Comparison of ENCODE assay signal across 8 mouse cellular contexts in the genomic region with DNA sequence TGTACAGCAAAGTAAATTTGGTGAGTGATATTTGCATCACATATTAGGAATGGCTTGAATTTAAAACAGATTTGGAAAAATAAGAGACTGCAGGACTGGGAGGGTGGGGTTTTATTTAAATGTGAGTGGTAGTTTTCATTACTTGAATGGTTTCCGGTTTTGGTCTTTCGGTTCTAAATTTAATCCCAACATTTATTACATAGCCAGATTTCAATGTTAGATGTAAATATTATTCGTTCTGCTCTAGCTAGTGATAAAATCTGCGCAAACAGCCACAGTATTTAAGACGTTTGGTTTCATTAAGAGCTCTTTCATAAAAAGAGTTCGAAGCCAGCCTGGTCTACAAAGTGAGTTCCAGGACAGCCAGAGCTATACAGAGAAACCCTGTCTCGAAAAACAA. TPM values are rescaled to one million over a fixed set of nuclear protein-coding genes. Genes with fewer than 3 reads are reported as not detected.
DNase-seq lines count a peak whose midpoint lies in the region; ATAC-seq and TF ChIP-seq lines count a peak whose summit lies in the region.

No protein-coding gene starts in this region.

- no peak overlapping the region for H3K9ac ChIP-seq in forebrain, embryonic 14.5 days (ENCODE audit: low read length)
- no peak overlapping the region for H3K9ac ChIP-seq in limb, embryonic 12.5 days (replicated peaks)
- H3K9ac ChIP-seq in neural tube, embryonic 12.5 days: no peak overlapping the region

- no peaks in the 10 kb centered on the region for H3K27me3 ChIP-seq in forebrain, embryonic 14.5 days (replicated peaks; ENCODE audit: control insufficient read depth, insufficient read depth, low read length)
- no peaks in the 10 kb centered on the region for H3K27me3 ChIP-seq in limb, embryonic 12.5 days
- no peaks in the 10 kb centered on the region for H3K27me3 ChIP-seq in neural tube, embryonic 12.5 days (replicated peaks)

- H3K4me3 ChIP-seq in layer of hippocampus, adult 2 months: peak overlapping the region; percentile 98; the same call in 1 of the 2 replicates
- peak overlapping the region; percentile 98; the same call in 1 of the 2 replicates for H3K4me3 ChIP-seq in forebrain, embryonic 14.5 days (ENCODE audit: low read depth, low read length)
- H3K4me3 ChIP-seq in limb, embryonic 12.5 days (replicated peaks): peak overlapping the region; percentile 98; the same call in 1 of the 2 replicates
- H3K4me3 ChIP-seq in neural tube, embryonic 12.5 days: no peak overlapping the region

- H3K27ac ChIP-seq in layer of hippocampus, adult 2 months: no peak overlapping the region
- H3K27ac ChIP-seq in forebrain, embryonic 14.5 days (ENCODE audit: low read depth, low read length): no peak overlapping the region
- H3K27ac ChIP-seq in limb, embryonic 12.5 days: no peak overlapping the region
- no peak overlapping the region for H3K27ac ChIP-seq in neural tube, embryonic 12.5 days

- no peaks in the 10 kb centered on the region for H3K36me3 ChIP-seq in forebrain, embryonic 14.5 days (ENCODE audit: control insufficient read depth, insufficient read depth, low read length)
- H3K36me3 ChIP-seq in limb, embryonic 12.5 days: no peaks in the 10 kb centered on the region
- no peaks in the 10 kb centered on the region for H3K36me3 ChIP-seq in neural tube, embryonic 12.5 days

- no peaks in the 10 kb centered on the region for H3K9me3 ChIP-seq in forebrain, embryonic 14.5 days (replicated peaks; ENCODE audit: control insufficient read depth, low read length)
- no peaks in the 10 kb centered on the region for H3K9me3 ChIP-seq in limb, embryonic 12.5 days
- no peaks in the 10 kb centered on the region for H3K9me3 ChIP-seq in neural tube, embryonic 12.5 days

- no peak for ATAC-seq in forebrain, embryonic 14.5 days
- no peak for ATAC-seq in limb, embryonic 12.5 days (ENCODE audit: insufficient number of reproducible peaks, insufficient read depth, low FRiP score, low TSS enrichment, low read depth)
- no peak for ATAC-seq in neural tube, embryonic 12.5 days (ENCODE audit: low FRiP score, low read depth)
- ATAC-seq in monocyte, adult 5-6 weeks (replicated peaks; ENCODE audit: insufficient number of reproducible peaks, low FRiP score, low TSS enrichment, poor library complexity, severe bottlenecking): no peak

- intact Hi-C loops in left cerebral cortex, postnatal 4 days (cut with DNase I): no loop called here
- intact Hi-C loops in left cerebral cortex, postnatal 25 days (cut with DNase I): loop anchor here (5.0 kb wide), 1 partner anchor 74 kb away; no protein-coding TSS in a partner anchor

- peak overlapping the region; percentile 66 for H3K4me2 ChIP-seq in forebrain, embryonic 14.5 days (ENCODE audit: low read length)
- H3K4me2 ChIP-seq in limb, embryonic 12.5 days: peak overlapping the region; percentile 69; the same call in 1 of the 2 replicates
- H3K4me2 ChIP-seq in neural tube, embryonic 12.5 days (replicated peaks): peak overlapping the region; percentile 69

- DNase-seq in layer of hippocampus, adult 2 months (ENCODE audit: low spot score in 2 of 2): no peak
- no peak for DNase-seq in layer of hippocampus, adult 11-12 months (ENCODE audit: low spot score)
- DNase-seq in forebrain, embryonic 14.5 days (ENCODE audit: low spot score): no peak
- no peak for DNase-seq in left cerebral cortex, postnatal 4 days
- no peak for DNase-seq in left cerebral cortex, postnatal 25 days (ENCODE audit: low spot score in 2 of 2)

- 71% methylated on average over 7 of the region's 7 CpGs for WGBS in forebrain, embryonic 14.5 days
- WGBS in limb, embryonic 12.5 days: 64% methylated on average over 7 of the region's 7 CpGs
- WGBS in neural tube, embryonic 12.5 days: 71% methylated on average over 7 of the region's 7 CpGs

- H3K4me1 ChIP-seq in forebrain, embryonic 14.5 days (ENCODE audit: control insufficient read depth, insufficient read depth, low read length): no peaks in the 10 kb centered on the region
- H3K4me1 ChIP-seq in limb, embryonic 12.5 days (replicated peaks): peaks cover 9% of the 10 kb centered on the region
- peaks cover 6% of the 10 kb centered on the region for H3K4me1 ChIP-seq in neural tube, embryonic 12.5 days

- TF ChIP-seq CTCF in layer of hippocampus, adult 2 months (conservative IDR thresholded peaks at IDR 0.05): no peak

RNA-seq across cellular contexts. Expression of a gene that starts 0.7 kb away (rescaled TPM):
- 10 to 100 TPM; 41.0 to 48.2 TPM for total RNA-seq in layer of hippocampus, adult 2 months (2021)
- 24.3 and 36.0 TPM in 2 replicates for polyA plus RNA-seq in forebrain, embryonic 14.5 days (2014; fragmentation: Nextera tagmentation; extraction: Ambion mirVana)
- 40.6 and 41.3 TPM in 2 replicates for polyA plus RNA-seq in limb, embryonic 12.5 days (2016; fragmentation: Nextera tagmentation; extraction: Ambion mirVana)
- polyA plus RNA-seq in neural tube, embryonic 12.5 days (2016; fragmentation: Nextera tagmentation; extraction: Ambion mirVana): 45.4 and 46.6 TPM in 2 replicates
- 37.4 to 67.8 TPM (median 44.9 TPM) in 3 replicates for total RNA-seq in monocyte, adult 5-6 weeks (2017)
- 10 to 100 TPM; 46.9 to 47.9 TPM for total RNA-seq in left cerebral cortex, postnatal 4 days (2021)
- 10 to 100 TPM; 31.5 to 36.0 TPM for total RNA-seq in left cerebral cortex, postnatal 25 days (2021)

RNA-seq across cellular contexts. Expression of a gene that starts 35.6 kb away (rescaled TPM):
- total RNA-seq in layer of hippocampus, adult 2 months (2021): 10 to 100 TPM; 59.2 to 59.3 TPM
- polyA plus RNA-seq in forebrain, embryonic 14.5 days (2014; fragmentation: Nextera tagmentation; extraction: Ambion mirVana): 20.0 and 26.8 TPM in 2 replicates
- polyA plus RNA-seq in limb, embryonic 12.5 days (2016; fragmentation: Nextera tagmentation; extraction: Ambion mirVana): 16.3 and 19.3 TPM in 2 replicates
- polyA plus RNA-seq in neural tube, embryonic 12.5 days (2016; fragmentation: Nextera tagmentation; extraction: Ambion mirVana): 25.3 and 28.0 TPM in 2 replicates
- total RNA-seq in monocyte, adult 5-6 weeks (2017): 12.4 to 41.8 TPM (median 31.2 TPM) in 3 replicates
- total RNA-seq in left cerebral cortex, postnatal 4 days (2021): 10 to 100 TPM; 72.4 to 78.3 TPM
- total RNA-seq in left cerebral cortex, postnatal 25 days (2021): 10 to 100 TPM; 60.9 to 68.5 TPM

RNA-seq across cellular contexts. Expression of a gene that starts 35.9 kb away (rescaled TPM):
- 100 to 1,000 TPM; 110 TPM for total RNA-seq in layer of hippocampus, adult 2 months (2021)
- 160 and 173 TPM in 2 replicates for polyA plus RNA-seq in forebrain, embryonic 14.5 days (2014; fragmentation: Nextera tagmentation; extraction: Ambion mirVana)
- polyA plus RNA-seq in limb, embryonic 12.5 days (2016; fragmentation: Nextera tagmentation; extraction: Ambion mirVana): 118 and 121 TPM in 2 replicates
- 112 and 115 TPM in 2 replicates for polyA plus RNA-seq in neural tube, embryonic 12.5 days (2016; fragmentation: Nextera tagmentation; extraction: Ambion mirVana)
- total RNA-seq in monocyte, adult 5-6 weeks (2017): 55.8 to 78.8 TPM (median 67.5 TPM) in 3 replicates
- 100 to 1,000 TPM; 120 to 139 TPM for total RNA-seq in left cerebral cortex, postnatal 4 days (2021)
- 100 to 1,000 TPM; 122 to 125 TPM for total RNA-seq in left cerebral cortex, postnatal 25 days (2021)
